Mouse (Mus musculus) limb, embryonic 14.5 days (tissue): Measurements from ENCODE around the gene Epn2. TPM values are rescaled to one million over a fixed set of nuclear protein-coding genes. Genes with fewer than 3 reads are reported as not detected.
A peak's percentile ranks its signal among the peaks of the same experiment; 100 is the strongest.

Source experiments
- ATAC-seq: fragments of 200-750 bp; cut with Nextera tagmentation; 2 replicates; pipeline ENCODE4 v1.8.0; 2017; ENCODE audit warnings: low read depth, moderate number of reproducible peaks, moderate TSS enrichment; ENCODE audit not compliant: low FRiP score
- DNase-seq: peaks from one replicate; pipeline ENCODE4 v3.0.0-alpha.2; 2015; ENCODE audit warnings: low spot score
- H3K27ac ChIP-seq: fragments of 300-500 bp; sonication (generic); replicated peaks from 2 replicates; pipeline ENCODE4 v1.5.1; 2014; ENCODE audit warnings: low read depth, mild to moderate bottlenecking, low read length, moderate library complexity, mixed read lengths
- H3K27me3 ChIP-seq: fragments of 300-500 bp; sonication (generic); 2 replicates; pipeline ENCODE4 v1.6.1; 2014; ENCODE audit warnings: low read length, mixed read lengths; ENCODE audit not compliant: control insufficient read depth, insufficient read depth
- H3K36me3 ChIP-seq: fragments of 300-500 bp; sonication (generic); 2 replicates; pipeline ENCODE4 v1.6.1; 2014; ENCODE audit warnings: mild to moderate bottlenecking, low read length, moderate library complexity, mixed read lengths; ENCODE audit not compliant: control insufficient read depth, insufficient read depth
- H3K4me1 ChIP-seq: fragments of 300-500 bp; sonication (generic); 2 replicates; pipeline ENCODE4 v1.6.1; 2014; ENCODE audit warnings: antibody characterized with exemption, low read length, mixed read lengths; ENCODE audit not compliant: control insufficient read depth, insufficient read depth
- H3K4me2 ChIP-seq: fragments of 300-500 bp; sonication (generic); replicated peaks from 2 replicates; pipeline ENCODE4 v1.6.1; 2014; ENCODE audit warnings: low read depth, mild to moderate bottlenecking, low read length, moderate library complexity; ENCODE audit not compliant: severe bottlenecking
- H3K4me3 ChIP-seq: fragments of 300-500 bp; sonication (generic); replicated peaks from 2 replicates; pipeline ENCODE4 v1.5.1; 2014; ENCODE audit warnings: low read length
- H3K9ac ChIP-seq: fragments of 300-500 bp; sonication (generic); 2 replicates; pipeline ENCODE4 v1.6.1; 2014; ENCODE audit warnings: mild to moderate bottlenecking, low read depth, low read length, moderate library complexity; ENCODE audit not compliant: severe bottlenecking
- H3K9me3 ChIP-seq: fragments of 300-500 bp; sonication (generic); 2 replicates; pipeline ENCODE4 v1.6.1; 2016; ENCODE audit warnings: low read length; ENCODE audit not compliant: control insufficient read depth
- POLR2A ChIP-seq: fragments of 200-500 bp; IDR thresholded peaks from 2 replicates; pipeline ENCODE4 v1.8.0; 2012; ENCODE audit warnings: inconsistent platforms, mild to moderate bottlenecking, moderate library complexity, borderline replicate concordance; ENCODE audit not compliant: insufficient read depth, insufficient read length; ENCODE audit errors: extremely low read depth
- WGBS: fragments of 180-500 bp; shearing (Covaris S2); extraction: QIAGEN DNeasy Blood & Tissue Kit; methylation state at CpG from one replicate; pipeline ENCODE4 v1.1.7; 2014; 5-methylcytosine and 5-hydroxymethylcytosine counted together
- polyA plus RNA-seq, 2 experiments: library from polyadenylated mRNA; depleted of rRNA in 1 of 2; stranded (reverse) in 1 of 2; unstranded in 1 of 2; fragments of >200 nt; fragmentation: Nextera tagmentation in 1 of 2; extraction: Ambion mirVana in 1 of 2; gene quantifications; 2 replicates each; pipeline versions ENCODE4 v1.2.1 to v1.2.3; 2012 to 2014

Gene Epn2
- polyA plus RNA-seq, 2 experiments: 31.1 to 35.1 TPM

GRCm38 (mm10) chr11:61540642-61541041 is 38.8 kb downstream of the Epn2 start:
- DNase-seq (no peak), ATAC-seq (no peak)
- H3K4me3 ChIP-seq: no peak overlapping the region
- H3K9ac ChIP-seq: no peak overlapping the region
- no peak overlapping the region for H3K4me2 ChIP-seq
- H3K27ac ChIP-seq: no peak overlapping the region
- TF ChIP-seq POLR2A: no peak
- 80% methylated on average over 7 of the region's 7 CpGs for WGBS
- peaks cover 44% of the 10 kb centered on the region for H3K36me3 ChIP-seq
- no peaks in the 10 kb centered on the region for H3K27me3 ChIP-seq
- H3K9me3 ChIP-seq: no peaks in the 10 kb centered on the region
- no peaks in the 10 kb centered on the region for H3K4me1 ChIP-seq

- Histone ChIP-seq H3K27ac (no peak overlapping the region), H3K4me1 (no peaks in the 10 kb centered on the region), H3K36me3 (peaks cover 31% of the 10 kb centered on the region), H3K9ac (no peak overlapping the region), H3K4me3 (no peak overlapping the region), H3K27me3 (no peaks in the 10 kb centered on the region), H3K4me2 (no peak overlapping the region), H3K9me3 (no peaks in the 10 kb centered on the region)
- ATAC-seq: no peak
- WGBS: 88% methylated on average over 3 of the region's 3 CpGs
- no peak for DNase-seq
- TF ChIP-seq POLR2A: no peak
Observed at GRCm38 (mm10) chr11:61537362-61537761, 42.1 kb downstream of the Epn2 start.

- H3K27me3 ChIP-seq: no peaks in the 10 kb centered on the region
- no peak for TF ChIP-seq POLR2A
Observed at GRCm38 (mm10) chr11:61536952-61537351, 42.5 kb downstream of the Epn2 start.

GRCm38 (mm10) chr11:61535530-61535929 is 44.0 kb downstream of the Epn2 start:
- ATAC-seq (no peak), DNase-seq (no peak)
- H3K4me3 ChIP-seq: no peak overlapping the region
- H3K36me3 ChIP-seq: peaks cover 24% of the 10 kb centered on the region; the same call in 1 of the 2 replicates
- H3K4me2 ChIP-seq: no peak overlapping the region
- no peaks in the 10 kb centered on the region for H3K27me3 ChIP-seq
- H3K4me1 ChIP-seq: no peaks in the 10 kb centered on the region
- WGBS: 52% methylated on average over 1 of the region's 1 CpGs
- no peak for TF ChIP-seq POLR2A
- no peaks in the 10 kb centered on the region for H3K9me3 ChIP-seq
- H3K9ac ChIP-seq: no peak overlapping the region
- H3K27ac ChIP-seq: no peak overlapping the region

More at GRCm38 (mm10) chr11:61536952-61537351, 42.5 kb downstream of the Epn2 start:
- H3K4me2 ChIP-seq: no peak overlapping the region
- no peak overlapping the region for H3K4me3 ChIP-seq
- ATAC-seq (no peak), DNase-seq (no peak)
- no peak overlapping the region for H3K27ac ChIP-seq
- peaks cover 31% of the 10 kb centered on the region for H3K36me3 ChIP-seq
- no peaks in the 10 kb centered on the region for H3K9me3 ChIP-seq
- no peak overlapping the region for H3K9ac ChIP-seq
- H3K4me1 ChIP-seq: no peaks in the 10 kb centered on the region
- WGBS: 75% methylated on average over 3 of the region's 3 CpGs

- no peak for TF ChIP-seq POLR2A
- H3K4me2 ChIP-seq: no peak overlapping the region
- peaks cover 31% of the 10 kb centered on the region for H3K36me3 ChIP-seq
- no peak overlapping the region for H3K27ac ChIP-seq
- no peak overlapping the region for H3K4me3 ChIP-seq
- peak; percentile 6 for DNase-seq
- H3K4me1 ChIP-seq: no peaks in the 10 kb centered on the region
- WGBS: 81% methylated on average over 5 of the region's 5 CpGs
- H3K27me3 ChIP-seq: no peaks in the 10 kb centered on the region
- no peak overlapping the region for H3K9ac ChIP-seq
- no peak for ATAC-seq
- no peaks in the 10 kb centered on the region for H3K9me3 ChIP-seq
Observed at GRCm38 (mm10) chr11:61533571-61533970, 45.9 kb downstream of the Epn2 start.

- ATAC-seq (no peak), DNase-seq (no peak)
- Histone ChIP-seq H3K36me3 (peaks cover 31% of the 10 kb centered on the region), H3K9me3 (no peaks in the 10 kb centered on the region), H3K4me2 (no peak overlapping the region), H3K4me3 (no peak overlapping the region), H3K9ac (no peak overlapping the region), H3K27ac (no peak overlapping the region), H3K27me3 (no peaks in the 10 kb centered on the region), H3K4me1 (no peaks in the 10 kb centered on the region)
- 88% methylated on average over 2 of the region's 2 CpGs for WGBS
- no peak for TF ChIP-seq POLR2A
Observed at GRCm38 (mm10) chr11:61532820-61533219, 46.7 kb downstream of the Epn2 start.
